Mouse (Mus musculus): ENCODE results near the gene Cby1. TPM values are rescaled to one million over a fixed set of nuclear protein-coding genes. Genes with fewer than 3 reads are reported as not detected.

Cby1 gene
- polyA plus RNA-seq (2012; rRNA removed) = 39.3 and 40.3 TPM in 2 replicates

GRCm38 (mm10) chr15:79658531-79659375 is at the start of gene Cby1, which contains the start of gene Fam227a:
TSS of gene Cby1 (plus strand) at chr15:79659199.
TSS of gene Fam227a (minus strand) at chr15:79658956.

GRCm38 (mm10) chr15:79670249-79670971 is 11.4 kb downstream of the Cby1 start, which contains the start of gene Tomm22:
TSS of gene Tomm22 (plus strand) at chr15:79670861.

GRCm38 (mm10) chr15:79687646-79688267 is 28.8 kb downstream of the Cby1 start, which contains the start of gene Josd1:
TSS of gene Josd1 (minus strand) at chr15:79687919.

GRCm38 (mm10) chr15:79690426-79691022 is 31.5 kb downstream of the Cby1 start, which contains the start of gene Gtpbp1:
TSS of gene Gtpbp1 (plus strand) at chr15:79690845.

Other genes starting within 250 kb of the Cby1 start
- gene Csnk1e, start 203.6 kb upstream of the Cby1 start, polyA plus RNA-seq (2012; rRNA removed) = 296 and 357 TPM in 2 replicates
- gene Kcnj4, start 154.0 kb upstream of the Cby1 start, polyA plus RNA-seq (2012; rRNA removed) = 4.9 and 7.1 TPM in 2 replicates
- 4.6 and 9.2 TPM in 2 replicates for gene Kdelr3, start 142.8 kb upstream of the Cby1 start, polyA plus RNA-seq (2012; rRNA removed)
- gene Ddx17, start 112.5 kb upstream of the Cby1 start, polyA plus RNA-seq (2012; rRNA removed) = 696 and 697 TPM in 2 replicates
- 4.5 and 4.9 TPM in 2 replicates for gene Dmc1, start 54.1 kb upstream of the Cby1 start, polyA plus RNA-seq (2012; rRNA removed)
- gene Fam227a, start 243 bp upstream of the Cby1 start, polyA plus RNA-seq (2012; rRNA removed) = 28.3 and 30.0 TPM in 2 replicates
- 118 and 129 TPM in 2 replicates for gene Tomm22, start 11.7 kb downstream of the Cby1 start, polyA plus RNA-seq (2012; rRNA removed)
- 39.8 and 41.7 TPM in 2 replicates for gene Josd1, start 28.7 kb downstream of the Cby1 start, polyA plus RNA-seq (2012; rRNA removed)
- 33.6 and 39.4 TPM in 2 replicates for gene Gtpbp1, start 31.6 kb downstream of the Cby1 start, polyA plus RNA-seq (2012; rRNA removed)
- gene Sun2, start 83.3 kb downstream of the Cby1 start, polyA plus RNA-seq (2012; rRNA removed) = 31.2 and 33.9 TPM in 2 replicates
- gene Dnal4, start 118.7 kb downstream of the Cby1 start, polyA plus RNA-seq (2012; rRNA removed) = 73.9 and 74.6 TPM in 2 replicates
- gene Nptxr, start 145.6 kb downstream of the Cby1 start, polyA plus RNA-seq (2012; rRNA removed) = 51.4 and 51.5 TPM in 2 replicates
- gene Npcd, start 175.0 kb downstream of the Cby1 start, polyA plus RNA-seq (2012; rRNA removed) = 1.4 and 1.7 TPM in 2 replicates
- 83.6 and 87.3 TPM in 2 replicates for gene Cbx6, start 175.5 kb downstream of the Cby1 start, polyA plus RNA-seq (2012; rRNA removed)
- 5.1 and 5.2 TPM in 2 replicates for gene Apobec3, start 232.5 kb downstream of the Cby1 start, polyA plus RNA-seq (2012; rRNA removed)